Mouse (Mus musculus) bone marrow, adult 2 months (tissue): Measurements from ENCODE around the gene Larp7.

Experiments used
- CTCF ChIP-seq: fragments of 200-500 bp; IDR thresholded peaks from 2 replicates; pipeline ENCODE4 v1.5.1; 2011; ENCODE audit warnings: low read length, control low read depth; ENCODE audit not compliant: control insufficient read depth, insufficient read depth
- POLR2A ChIP-seq: fragments of 200-500 bp; IDR thresholded peaks from 2 replicates; pipeline ENCODE4 v1.6.1; 2011; ENCODE audit warnings: low read depth, mild to moderate bottlenecking, control low read depth, low read length, borderline replicate concordance; ENCODE audit not compliant: control insufficient read depth

DNA sequence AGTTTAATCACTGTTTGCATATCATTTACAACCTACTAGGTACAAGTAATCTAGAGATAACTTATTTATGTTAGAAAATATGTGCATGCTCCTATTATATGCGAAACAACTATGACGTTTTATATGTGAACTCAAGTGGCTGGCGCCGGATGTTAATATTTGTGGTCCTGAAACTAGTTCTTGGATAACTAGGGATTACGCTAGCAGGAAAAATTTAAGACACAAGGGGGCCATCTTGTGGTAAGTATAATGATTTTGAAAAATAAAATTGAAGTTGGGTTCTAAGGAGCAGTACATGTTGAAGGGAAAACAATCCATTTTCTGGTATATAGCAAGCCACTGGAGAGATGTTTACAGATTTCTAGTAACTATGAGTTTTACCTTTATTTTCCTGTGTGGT is 1.6 kb upstream of the Larp7 start:
- TF ChIP-seq POLR2A (no peak), CTCF (no peak)
